Mouse (Mus musculus): ENCODE data around the gene Tbc1d8b.
"Not testable (repeated sequence)": the region's sequence is repeated elsewhere in the genome, so short reads cannot be mapped to it uniquely, and the experiment has no call there.

Tbc1d8b gene

DNA sequence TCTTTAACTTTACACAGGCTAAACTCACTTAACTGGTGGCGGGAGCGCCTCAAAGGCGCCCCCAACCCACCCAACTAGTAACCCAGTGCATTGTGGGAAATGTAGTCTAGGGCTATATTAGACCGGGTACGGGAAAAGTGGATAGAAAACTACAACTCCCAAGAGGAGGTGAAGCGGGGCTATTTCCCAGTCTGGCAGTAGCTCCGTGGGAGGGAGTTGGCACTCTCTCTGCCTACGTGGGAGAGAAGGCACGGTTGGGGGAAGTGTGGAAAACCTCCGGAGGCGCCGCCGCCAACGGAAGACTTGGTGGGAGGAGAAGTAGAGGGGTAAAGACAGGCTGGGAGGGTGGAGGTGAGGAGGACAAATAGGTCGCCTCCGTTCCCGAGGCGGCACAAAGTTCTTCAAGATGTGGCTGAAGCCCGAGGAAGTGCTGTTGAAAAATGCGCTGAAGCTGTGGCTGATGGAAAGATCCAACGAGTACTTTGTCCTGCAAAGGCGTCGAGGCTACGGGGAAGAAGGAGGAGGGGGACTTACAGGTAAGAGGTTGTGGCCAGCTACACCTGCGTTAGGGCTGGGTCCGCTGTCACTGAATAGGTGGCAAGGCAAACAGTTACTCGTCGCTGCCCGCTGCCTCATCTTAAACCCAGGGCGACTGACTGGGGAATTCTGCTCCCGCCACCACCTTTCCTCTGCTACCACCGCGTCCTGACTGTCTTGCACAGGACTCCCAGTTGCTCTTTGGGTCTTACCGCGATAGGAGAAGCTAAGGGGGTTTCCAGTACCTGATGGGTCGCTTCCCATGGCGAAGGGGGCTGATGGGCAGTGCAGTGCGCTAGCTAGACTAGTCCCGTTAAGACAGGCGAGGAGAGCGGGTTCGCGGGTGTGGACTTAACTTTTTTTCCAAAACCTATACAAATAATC, at the start of gene Tbc1d8b:
Gene Tbc1d8b, plus strand, starts transcription at position 222 of the 921 bp plus-strand sequence.
- DNase-seq (ENCODE audit: low spot score), result peak; percentile 88

DNA sequence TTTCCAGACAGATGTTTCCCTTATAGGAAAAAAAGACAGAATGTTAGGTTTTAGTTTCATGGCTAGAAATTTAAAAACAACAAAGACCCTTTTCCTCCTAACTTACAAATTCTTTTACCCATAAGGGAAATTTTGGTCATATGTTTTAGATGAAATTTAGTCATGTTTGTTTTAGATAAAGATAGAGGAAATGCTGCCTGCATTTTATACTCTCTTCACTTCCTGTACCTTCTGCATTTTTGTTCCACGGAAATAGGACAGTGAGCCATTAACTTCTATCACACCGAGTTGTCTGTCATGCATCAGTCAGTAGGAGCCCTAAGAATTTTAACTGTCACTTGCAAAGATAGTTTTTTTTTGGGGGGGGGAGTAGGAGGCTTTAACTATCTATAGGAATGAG, 45.1 kb upstream of the Tbc1d8b start:
- DNase-seq (ENCODE audit: low spot score), result no peak

DNA sequence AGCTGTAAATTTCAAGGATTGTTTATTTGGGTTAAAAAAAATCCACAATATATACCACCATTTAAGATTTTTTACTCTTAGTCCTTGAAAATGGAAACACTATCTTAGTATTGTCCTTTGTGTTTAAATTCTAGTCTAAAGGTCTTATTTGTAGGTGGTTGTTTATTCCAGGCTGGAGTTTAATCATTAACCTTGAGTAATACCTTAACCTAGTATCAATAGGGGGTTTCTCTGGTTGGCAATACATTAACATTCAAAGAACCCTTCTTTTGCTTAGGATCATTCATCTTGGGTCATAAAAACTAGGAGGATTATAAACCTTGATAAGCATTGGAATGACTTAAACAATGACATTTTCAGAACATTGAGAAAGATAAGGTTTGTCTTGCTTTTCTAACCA, 44.4 kb upstream of the Tbc1d8b start:
- DNase-seq (ENCODE audit: low spot score), result no peak

DNA sequence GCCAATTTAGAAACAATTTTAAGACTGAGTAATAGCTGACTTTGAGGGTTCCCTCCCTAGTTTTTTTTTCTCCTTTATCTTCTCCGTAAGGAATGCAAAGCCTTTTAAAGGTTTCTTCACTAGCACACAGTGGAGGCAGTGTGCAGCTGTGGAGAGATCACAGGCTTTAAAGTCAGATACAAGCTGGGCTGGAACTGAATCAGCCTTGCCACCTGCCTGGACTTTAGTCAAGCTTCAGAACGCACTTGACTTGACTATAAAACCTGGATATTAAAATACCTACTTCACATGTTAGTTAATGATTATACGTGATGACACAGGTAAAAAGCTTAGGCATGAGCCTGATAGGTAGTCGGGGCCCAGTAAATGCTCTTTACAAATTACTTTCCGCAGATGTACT, 32.6 kb upstream of the Tbc1d8b start:
- no peak for DNase-seq (ENCODE audit: low spot score)

DNA sequence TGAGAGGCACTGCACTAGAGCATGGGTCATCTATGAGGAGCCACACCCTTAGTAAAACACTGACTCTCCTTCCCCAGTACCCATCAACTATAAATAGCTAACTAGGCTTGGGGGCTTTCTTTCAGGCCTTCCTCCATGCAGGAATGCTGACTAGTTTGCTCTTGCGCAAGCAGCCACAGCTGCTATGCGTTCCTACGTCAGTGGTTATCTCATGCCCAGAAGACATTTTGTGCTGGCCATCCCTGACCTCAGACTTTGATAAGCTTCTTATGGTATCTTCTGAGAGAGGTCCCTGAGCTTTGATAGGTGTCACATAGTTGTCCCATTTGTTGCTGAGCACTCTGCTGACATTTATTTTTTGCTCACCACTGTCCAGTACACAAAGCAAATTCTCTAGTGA, 31.5 kb upstream of the Tbc1d8b start:
- no peak for DNase-seq (ENCODE audit: low spot score)

DNA sequence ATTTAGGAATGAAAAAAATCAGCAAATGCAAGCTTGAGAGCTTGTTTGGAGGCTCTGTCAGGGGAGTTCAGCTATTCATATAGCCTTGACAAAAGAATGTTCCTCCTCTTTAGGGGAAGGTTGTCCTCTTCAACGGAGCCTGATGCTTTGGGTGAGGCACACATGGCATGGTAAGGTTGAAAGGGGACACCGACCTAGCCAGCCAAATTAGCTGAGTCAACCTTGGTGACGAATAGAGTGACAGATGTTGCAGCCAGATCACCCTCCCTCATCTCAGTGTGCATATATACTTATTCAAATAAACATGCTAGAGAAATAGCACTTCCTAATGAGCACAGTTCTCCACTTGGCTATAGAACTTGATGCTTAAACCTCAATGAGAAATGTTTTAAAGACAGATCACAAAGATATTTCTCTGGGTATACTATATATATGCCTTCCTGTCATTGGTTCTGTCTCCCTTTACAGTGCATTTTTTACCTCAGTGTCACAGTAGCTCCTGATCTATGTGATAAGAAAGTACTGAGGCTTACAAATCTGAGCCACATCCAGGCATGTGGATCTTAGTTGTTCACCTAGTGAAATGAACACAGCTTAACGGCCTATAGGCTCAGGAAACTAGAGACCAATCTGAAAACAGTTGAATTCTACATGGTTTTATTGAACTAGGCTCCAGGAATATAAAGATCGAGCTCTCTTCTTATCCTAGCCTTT, 30.3 kb upstream of the Tbc1d8b start:
- DNase-seq (ENCODE audit: low spot score), result no peak

DNA sequence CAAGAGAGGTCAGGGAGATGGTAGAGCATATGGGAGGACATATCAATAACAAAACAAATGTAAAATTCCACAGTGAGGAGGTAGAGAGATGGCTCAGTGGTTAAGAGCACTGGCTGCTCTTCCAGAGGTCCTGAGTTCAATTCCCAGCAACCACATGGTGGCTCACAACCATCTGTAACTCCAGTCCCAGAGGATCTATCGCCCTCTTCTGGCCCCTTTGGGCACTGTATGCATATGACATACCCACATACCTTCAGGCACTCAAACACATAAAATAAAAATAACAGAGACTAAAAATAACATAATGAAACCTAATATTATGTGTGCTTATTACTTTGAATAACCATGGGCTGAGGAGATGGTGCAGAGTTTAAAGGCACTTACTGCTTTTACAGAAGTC, 22.7 kb upstream of the Tbc1d8b start:
- DNase-seq (ENCODE audit: low spot score), result no peak

DNA sequence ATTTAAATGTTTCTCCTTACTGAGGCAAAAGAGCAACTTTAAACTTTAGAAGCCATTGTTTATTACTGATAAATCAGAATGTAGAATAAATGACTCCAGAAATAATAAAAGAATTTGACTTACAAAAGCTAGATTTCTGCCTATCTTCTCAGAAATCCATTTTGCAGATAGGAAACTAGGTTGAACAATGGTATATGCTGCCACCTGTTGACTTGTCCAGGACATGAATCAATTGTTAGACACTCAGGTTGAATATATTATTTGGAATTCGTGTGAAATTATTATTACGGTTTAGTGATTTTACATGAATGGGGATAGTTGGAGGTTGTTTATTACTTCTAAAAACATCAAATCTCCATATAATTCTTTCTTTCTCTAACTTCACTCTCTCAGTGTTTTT, 19.0 kb upstream of the Tbc1d8b start:
- DNase-seq (ENCODE audit: low spot score), result no peak

DNA sequence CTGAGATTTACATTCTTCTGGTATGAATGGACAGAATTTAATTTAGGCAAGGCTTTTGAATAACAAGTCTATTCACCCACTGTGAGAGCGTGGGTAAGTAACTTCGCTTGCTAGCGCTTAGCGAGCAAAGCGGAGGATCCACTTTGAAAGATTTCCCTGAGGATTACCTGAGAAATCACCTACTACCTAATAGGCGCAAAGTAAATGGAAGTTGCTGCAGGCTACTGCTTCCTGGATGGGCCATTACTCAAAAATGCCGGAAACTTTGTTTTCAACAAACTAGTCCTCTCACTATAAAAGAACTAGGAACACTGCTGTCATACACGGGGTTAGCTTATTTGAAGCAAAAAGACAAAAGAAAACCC, 404 bp upstream of the Tbc1d8b start:
- no peak for DNase-seq (ENCODE audit: low spot score)

DNA sequence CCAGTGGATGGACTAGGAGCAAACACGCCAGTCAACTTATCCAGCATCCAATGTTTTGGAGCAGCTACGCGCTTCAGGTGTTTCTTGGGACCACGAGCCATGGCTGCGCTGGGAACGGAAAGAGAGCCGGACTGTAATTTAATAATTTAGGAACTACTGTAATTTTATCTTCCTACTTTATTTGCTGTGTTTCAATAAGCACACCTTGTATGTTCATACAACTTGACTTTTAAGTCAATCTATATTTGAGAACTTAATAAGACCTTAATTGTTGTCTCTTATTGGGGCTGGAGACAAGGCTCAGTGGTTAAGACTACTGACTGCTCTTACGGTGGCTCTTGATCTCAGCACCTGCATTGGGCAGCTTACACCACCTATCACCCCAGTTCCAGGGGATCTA, 29.6 kb downstream of the Tbc1d8b start, which contains the start of gene Gm15013:
Gene Gm15013, minus strand, starts transcription at position 101 of the 400 bp plus-strand sequence.
- DNase-seq (ENCODE audit: low spot score), result no peak

DNA sequence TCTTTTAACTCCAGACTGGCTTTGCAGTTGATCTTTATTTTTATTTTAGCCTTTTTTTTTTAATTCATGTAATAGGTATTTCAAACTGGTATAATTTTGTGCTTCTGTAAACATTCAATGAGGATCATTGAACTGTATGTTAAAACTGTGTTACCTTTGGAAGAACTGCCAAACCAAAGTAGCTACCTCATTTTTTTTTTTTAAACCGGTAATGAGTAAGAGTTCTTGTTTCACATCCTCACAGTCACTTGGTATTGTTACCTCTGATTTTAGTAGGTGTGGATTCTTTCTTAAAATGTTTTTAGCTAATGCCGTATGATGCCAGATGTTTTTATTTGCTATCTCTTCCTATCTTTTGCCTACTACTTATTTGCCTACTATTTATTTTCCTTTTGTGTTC, 37.6 kb downstream of the Tbc1d8b start:
- DNase-seq (ENCODE audit: low spot score), result no peak

DNA sequence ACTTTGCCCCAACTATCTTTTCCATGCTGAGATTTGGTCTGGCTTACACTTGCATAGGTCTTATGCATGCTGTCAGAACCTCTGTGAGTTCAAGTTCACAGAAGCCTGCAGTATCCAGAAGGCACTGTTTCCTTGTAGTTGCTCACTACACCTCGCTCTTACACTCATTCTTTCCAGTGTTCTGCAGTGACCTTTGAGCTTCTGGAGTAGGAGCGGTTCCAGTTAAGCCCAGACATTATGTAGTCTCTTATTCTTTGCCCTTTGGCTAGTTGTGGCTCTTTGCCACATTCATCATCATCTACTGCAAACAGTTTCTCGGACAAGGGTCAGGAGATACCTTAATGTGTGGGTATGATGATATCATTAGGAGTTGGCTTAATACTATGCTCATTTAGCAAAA, 45.7 kb downstream of the Tbc1d8b start:
- no peak for DNase-seq (ENCODE audit: low spot score)

DNA sequence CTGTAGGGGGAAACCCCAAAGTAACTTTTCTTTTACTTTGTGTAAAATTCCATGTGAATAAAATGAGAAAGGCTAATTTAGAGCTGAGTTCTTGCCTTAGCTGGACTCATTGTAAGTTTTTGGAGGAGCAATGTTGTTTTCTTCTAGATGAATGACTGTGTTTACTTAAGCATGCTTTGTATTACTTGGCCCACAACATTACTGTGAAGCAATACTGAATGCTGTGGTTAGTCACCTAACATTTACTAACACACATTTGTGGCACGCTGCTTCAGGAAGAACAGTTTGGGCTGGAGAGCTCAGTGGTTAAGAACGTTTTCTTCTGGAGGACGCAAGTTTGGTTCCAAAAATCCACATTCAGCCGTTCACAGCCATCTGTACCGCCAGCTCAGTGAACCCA, 52.3 kb downstream of the Tbc1d8b start:
- DNase-seq (ENCODE audit: low spot score), result no peak

DNA sequence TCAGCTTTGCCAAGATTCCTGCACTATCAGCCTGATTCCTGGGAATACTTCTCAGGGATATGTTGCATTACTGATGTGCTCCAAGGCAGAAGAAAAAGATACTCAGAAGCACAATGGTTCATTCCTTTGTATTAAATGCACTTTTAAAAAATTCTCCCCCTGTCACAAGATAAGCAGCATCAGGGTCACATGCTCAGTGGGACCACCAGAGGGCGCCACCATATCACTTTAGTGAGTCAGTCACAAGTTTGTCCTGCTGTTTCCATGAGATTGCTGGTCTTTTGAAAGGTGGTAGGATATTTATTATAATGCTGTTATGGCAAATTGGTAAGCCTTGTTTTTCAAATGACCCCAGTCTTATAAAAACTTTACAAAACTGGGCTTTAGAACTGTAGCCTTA, 67.1 kb downstream of the Tbc1d8b start:
- DNase-seq (ENCODE audit: low spot score), result no peak

DNA sequence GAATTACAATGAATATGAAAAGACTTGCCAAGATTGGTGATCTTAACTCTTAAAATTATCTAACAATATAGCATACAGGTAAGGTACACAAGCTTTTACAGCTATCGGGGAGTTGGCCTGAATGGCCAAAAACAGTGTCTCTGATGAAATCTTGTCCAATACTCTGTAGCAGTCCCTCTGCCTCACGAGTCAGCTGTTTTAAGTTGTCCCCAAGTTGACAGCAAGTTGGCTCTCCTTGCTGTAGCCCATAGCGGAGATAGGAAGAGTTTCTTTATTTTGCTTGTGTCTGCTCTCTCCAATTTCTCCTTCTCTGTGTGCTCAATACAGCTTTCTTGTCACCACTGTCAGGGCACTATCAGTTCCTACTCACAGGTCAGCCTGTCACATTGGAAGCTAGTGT, 73.8 kb downstream of the Tbc1d8b start:
- not testable (repeated sequence) for DNase-seq (ENCODE audit: low spot score)

DNA sequence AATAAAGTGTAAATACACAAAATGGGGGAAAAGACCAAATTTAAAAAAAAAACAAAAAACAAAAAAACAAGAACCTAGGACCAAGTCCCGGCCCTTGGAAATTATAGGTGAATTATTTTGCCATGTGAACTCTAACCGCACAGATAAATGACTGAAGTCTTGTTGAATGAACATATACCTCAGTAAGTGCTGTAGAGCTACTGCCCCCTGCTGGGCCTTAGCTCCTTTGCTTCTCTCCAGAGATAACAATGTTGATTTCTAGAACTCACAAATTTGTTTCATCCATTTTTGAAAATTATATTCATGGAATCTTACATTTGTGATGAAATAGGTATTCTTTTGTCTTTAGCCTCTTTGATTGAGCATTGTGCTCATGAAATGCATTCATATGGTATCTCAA, 77.8 kb downstream of the Tbc1d8b start:
- DNase-seq (ENCODE audit: low spot score), result no peak

DNA sequence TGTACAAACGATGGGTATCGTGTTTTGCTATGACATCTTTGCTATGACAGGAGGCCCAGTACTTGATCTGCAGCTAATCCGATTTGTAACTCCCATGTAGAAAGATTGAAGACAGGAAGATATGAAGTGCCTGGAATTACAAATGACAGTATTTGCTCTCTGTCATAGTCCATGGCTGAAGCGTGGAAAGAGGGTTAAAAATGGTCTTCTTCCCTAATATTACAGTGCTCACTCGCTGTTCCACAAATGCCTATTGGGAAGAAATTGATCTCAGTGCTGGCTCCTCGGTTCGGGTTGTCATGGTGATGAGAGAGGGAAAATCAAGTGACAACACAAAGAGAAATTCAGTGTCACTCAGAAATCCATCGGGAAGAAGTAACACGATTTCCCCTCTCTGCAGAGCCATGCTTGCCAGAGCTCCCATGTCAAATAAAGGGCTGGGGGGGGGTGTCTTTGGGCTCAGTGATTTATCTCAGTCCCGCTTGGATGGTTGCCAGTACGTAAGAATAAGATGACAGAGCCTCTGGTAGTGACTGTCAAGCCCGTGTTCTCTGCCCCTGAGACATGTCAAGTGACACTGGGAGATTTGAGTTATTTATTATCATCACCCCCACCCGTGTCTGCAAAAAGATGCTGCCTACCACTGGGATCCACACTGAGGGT, 85.3 kb downstream of the Tbc1d8b start:
- DNase-seq (ENCODE audit: low spot score), result no peak

DNA sequence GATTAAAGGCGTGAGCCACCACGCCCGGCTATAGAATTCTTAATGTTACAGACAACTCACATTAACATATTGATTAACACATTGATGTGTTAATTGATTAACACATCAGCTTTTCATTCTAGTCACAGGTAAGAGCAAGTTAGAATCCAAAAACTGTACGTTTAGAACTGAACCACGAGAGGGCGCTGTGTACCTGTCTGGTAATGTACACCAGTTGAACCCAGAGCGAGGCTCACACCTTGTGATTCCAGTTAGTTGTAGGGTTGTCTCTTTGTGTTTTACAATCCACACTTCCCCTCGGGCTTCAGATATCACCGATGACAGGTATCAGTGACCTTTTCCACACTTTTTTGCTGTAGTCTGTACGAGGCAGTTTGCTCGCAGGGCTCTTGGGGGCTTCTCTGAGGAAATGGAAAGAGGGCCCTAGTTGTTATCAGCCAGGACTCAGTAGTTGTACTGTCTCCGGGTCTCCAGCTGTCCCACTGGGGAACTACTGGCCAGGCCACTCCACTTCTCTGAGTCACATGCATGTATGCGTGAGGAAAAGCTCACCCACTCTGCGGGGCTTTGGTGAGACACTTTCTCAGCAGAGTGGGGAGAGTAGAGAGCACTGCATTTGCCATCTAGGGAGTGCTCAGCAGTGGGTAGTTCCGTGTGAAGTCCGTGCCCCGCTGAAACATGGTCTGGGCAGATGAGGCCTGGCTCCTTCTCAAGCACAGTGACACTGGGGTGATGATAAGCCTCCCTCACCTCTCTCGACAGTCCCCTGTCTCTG, 89.7 kb downstream of the Tbc1d8b start:
- DNase-seq (ENCODE audit: low spot score), result peak; percentile 58

DNA sequence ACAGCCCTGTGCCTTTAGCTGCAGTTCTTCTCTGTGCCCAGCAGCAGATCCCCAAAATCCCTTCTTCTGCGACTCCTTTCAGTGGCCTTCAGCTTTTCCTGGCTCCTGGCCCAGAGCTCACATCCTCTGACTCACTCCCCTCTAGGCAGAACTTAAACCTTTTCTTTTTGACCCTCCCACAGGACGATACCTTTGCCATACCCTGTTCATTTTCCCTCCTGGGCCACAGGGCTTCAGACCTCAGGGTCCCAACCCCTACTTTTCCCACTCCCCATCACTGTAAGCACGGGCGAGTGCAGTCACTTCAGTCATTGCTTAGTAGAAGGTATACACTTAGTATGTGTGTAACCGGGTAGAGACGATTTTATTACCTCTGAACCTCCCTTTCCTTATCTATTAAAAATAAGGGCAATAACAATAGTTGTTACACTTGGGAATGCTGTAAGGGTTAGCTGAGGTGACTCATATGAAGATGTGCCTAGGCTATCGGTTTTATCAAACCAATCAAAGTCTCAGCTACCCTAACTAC, 90.4 kb downstream of the Tbc1d8b start:
- DNase-seq (ENCODE audit: low spot score), result no peak

DNA sequence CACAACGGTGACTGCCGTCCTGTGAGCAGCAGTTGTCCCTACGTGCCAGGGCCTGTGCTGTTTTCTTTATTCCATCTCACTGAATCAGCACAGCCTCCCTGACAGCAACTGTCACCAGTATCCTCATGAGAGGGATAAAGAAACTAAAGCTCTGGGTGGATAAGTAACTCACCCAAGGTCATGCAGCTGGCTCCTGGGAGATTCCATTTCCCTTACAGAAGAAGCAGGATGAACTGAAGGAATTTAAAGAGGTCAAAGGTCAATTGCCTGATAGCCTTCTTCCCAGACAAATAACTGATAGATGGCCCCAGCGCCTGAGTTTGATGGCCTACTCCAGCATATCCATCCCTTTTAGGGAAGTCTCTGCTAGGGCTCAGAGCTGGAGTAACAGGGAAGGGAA, 92.6 kb downstream of the Tbc1d8b start:
- no peak for DNase-seq (ENCODE audit: low spot score)

DNA sequence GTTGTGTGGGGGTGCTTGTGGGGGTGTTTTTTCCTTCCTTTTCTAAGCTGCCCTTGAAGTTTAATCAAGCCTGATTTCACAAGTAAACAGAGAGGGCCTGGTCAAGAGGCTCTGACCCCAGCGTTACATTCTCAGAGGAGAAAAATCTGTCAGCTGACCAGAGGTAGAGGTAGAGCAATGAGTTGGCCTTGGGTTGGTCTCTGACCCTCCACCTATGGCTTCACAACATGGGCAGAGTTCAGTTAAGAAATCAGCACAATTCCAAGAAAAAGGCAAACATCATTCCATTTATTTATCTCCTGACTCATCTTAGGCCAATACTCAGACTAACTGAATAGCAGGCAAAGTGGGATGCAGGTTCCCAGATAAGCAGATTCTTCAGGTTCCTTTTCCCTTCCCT, 94.1 kb downstream of the Tbc1d8b start:
- no peak for DNase-seq (ENCODE audit: low spot score)

DNA sequence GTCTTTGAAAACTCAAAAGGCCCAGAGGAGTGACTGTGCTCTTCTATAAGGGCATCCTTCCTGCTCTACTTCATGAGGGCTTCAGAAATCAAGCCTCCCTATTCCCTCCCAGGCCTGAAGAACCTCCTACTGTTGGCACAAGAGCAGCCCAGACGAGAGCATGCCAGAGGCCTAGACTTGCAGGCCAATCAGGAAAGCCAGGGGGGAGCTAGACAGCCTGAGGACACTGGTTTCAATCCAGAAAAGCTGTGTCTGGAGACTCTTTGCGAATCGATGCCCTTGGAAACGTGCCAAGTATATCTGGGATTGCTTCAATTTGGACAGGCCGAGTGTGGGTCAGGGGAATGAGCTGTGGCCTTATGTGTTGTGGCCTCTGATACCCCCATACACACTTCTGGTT, 94.6 kb downstream of the Tbc1d8b start:
- DNase-seq (ENCODE audit: low spot score), result no peak
